Mouse (Mus musculus): ENCODE measurements at regions not wholly inside any gene's neighbourhood (a gene's known extent, or its start where the extent isn't known, plus 50 kb on each side); places are given as distances from the start of the nearest gene placed in this dataset.

DNA sequence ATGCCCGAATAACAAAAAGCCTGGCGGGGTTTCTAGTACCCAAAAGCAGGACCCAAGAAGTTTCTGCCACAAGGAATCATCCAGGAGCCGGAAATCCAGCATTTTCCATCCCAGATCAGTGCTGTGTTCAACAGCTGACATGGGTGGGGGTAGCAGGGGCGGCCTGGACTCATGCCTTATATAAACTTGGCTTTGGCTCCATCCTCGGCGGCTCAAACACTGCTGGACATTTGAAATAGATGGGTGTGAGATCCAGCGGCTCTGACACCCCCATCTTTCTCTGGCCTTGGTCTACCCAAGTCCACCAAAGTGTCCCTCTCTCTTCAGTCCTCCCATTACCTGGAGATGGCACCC, 89.9 kb upstream of the Synm start:
- TF ChIP-seq CTCF (IDR thresholded peaks at IDR 0.05; ENCODE audit: extremely low read depth, insufficient read length, insufficient replicate concordance, low read depth, low read length) = no peak
- no peak for TF ChIP-seq POLR2A (IDR thresholded peaks at IDR 0.05; ENCODE audit: low read depth, low read length)
